Mouse (Mus musculus) stomach, postnatal 0 days (tissue): ENCODE results near the gene Yy1. TPM values are rescaled to one million over a fixed set of nuclear protein-coding genes. Genes with fewer than 3 reads are reported as not detected.
"Not testable (repeated sequence)": the region's sequence is repeated elsewhere in the genome, so short reads cannot be mapped to it uniquely, and the experiment has no call there.

Experiments
- ATAC-seq: fragments of 200-750 bp; cut with Nextera tagmentation; 2 replicates; pipeline ENCODE4 v1.8.0; 2017; ENCODE audit not compliant: low FRiP score, low TSS enrichment
- DNase-seq: peaks from one replicate; pipeline ENCODE4 v3.0.0-alpha.2; 2016; ENCODE audit warnings: low spot score
- H3K27ac ChIP-seq: fragments of 300-500 bp; sonication (generic); replicated peaks from 2 replicates; pipeline ENCODE4 v1.5.1; 2014; ENCODE audit warnings: mild to moderate bottlenecking, control low read depth
- H3K27me3 ChIP-seq: fragments of 300-500 bp; sonication (generic); 2 replicates; pipeline ENCODE4 v1.6.1; 2014; ENCODE audit warnings: low read length; ENCODE audit not compliant: control insufficient read depth, insufficient read depth
- H3K36me3 ChIP-seq: fragments of 300-500 bp; sonication (generic); 2 replicates; pipeline ENCODE4 v1.6.1; 2014; ENCODE audit warnings: low read length, mixed read lengths; ENCODE audit not compliant: control insufficient read depth, insufficient read depth
- H3K4me1 ChIP-seq: fragments of 300-500 bp; sonication (generic); replicated peaks from 2 replicates; pipeline ENCODE4 v1.6.1; 2014; ENCODE audit warnings: antibody characterized with exemption; ENCODE audit not compliant: control insufficient read depth, insufficient read depth
- H3K4me2 ChIP-seq: fragments of 300-500 bp; sonication (generic); replicated peaks from 2 replicates; pipeline ENCODE4 v1.6.1; 2014; ENCODE audit warnings: low read depth, mild to moderate bottlenecking, control low read depth, moderate library complexity
- H3K4me3 ChIP-seq: fragments of 300-500 bp; sonication (generic); 2 replicates; pipeline ENCODE4 v1.5.1; 2014; ENCODE audit warnings: low read depth, low read length, control low read depth
- H3K9ac ChIP-seq: fragments of 300-500 bp; sonication (generic); 2 replicates; pipeline ENCODE4 v1.6.1; 2014; ENCODE audit warnings: mild to moderate bottlenecking, low read length, control low read depth, mixed read lengths
- H3K9me3 ChIP-seq: fragments of 300-500 bp; sonication (generic); 2 replicates; pipeline ENCODE4 v1.6.1; 2016; ENCODE audit warnings: low read length; ENCODE audit not compliant: control insufficient read depth
- CTCF ChIP-seq: IDR thresholded peaks from 2 replicates; pipeline ENCODE4 v1.5.1; 2016; ENCODE audit warnings: antibody characterized with exemption, low read depth, mild to moderate bottlenecking, moderate library complexity
- EP300 ChIP-seq: optimal IDR thresholded peaks from 2 replicates; pipeline ENCODE3; 2016; ENCODE audit warnings: antibody characterized with exemption
- WGBS: fragments of 180-500 bp; shearing (Covaris S2); extraction: QIAGEN DNeasy Blood & Tissue Kit; methylation state at CpG from one replicate; pipeline ENCODE4 v1.1.7; 2014; 5-methylcytosine and 5-hydroxymethylcytosine counted together
- polyA plus RNA-seq: library from polyadenylated mRNA; unstranded; fragments of >200 nt; fragmentation: Nextera tagmentation; extraction: Ambion mirVana; gene quantifications from 2 replicates; pipeline ENCODE4 v1.2.1, GENCODE M21; 2015

Yy1 gene
- polyA plus RNA-seq, 1 experiment from 2014 or later: 9.6 TPM

- peak within 1 kb of the TSS; percentile 65 for H3K4me3 ChIP-seq
- peaks cover 6% of the 10 kb centered on the region for H3K4me1 ChIP-seq
- peak; percentile 98 for ATAC-seq
- TF ChIP-seq EP300: no peak
- TF ChIP-seq CTCF: peak; percentile 3; the same call in 1 of the 2 replicates
- peak within 1 kb of the TSS; percentile 89 for H3K27ac ChIP-seq
- H3K27me3 ChIP-seq: no peaks in the 10 kb centered on the region
- H3K9me3 ChIP-seq: no peaks in the 10 kb centered on the region
- WGBS: under 1% methylated on average over 53 of the region's 53 CpGs
- peak; percentile 98 for DNase-seq
- peak within 1 kb of the TSS; percentile 98 for H3K4me2 ChIP-seq
- H3K9ac ChIP-seq: peak within 1 kb of the TSS; percentile 74
- no peaks in the 10 kb centered on the region; the same call in 1 of the 2 replicates for H3K36me3 ChIP-seq
Observed at GRCm38 (mm10) chr12:108835840-108836409, 43.2 kb downstream of the Yy1 start, which contains the start of the genes Slc25a29 and Slc25a47. Gene Slc25a29, minus strand, starts transcription at chr12:108835883. Gene Slc25a47, plus strand, starts transcription at chr12:108836046.

- no peak for DNase-seq
- 20% methylated on average over 7 of the region's 7 CpGs for WGBS
Observed at GRCm38 (mm10) chr12:108836722-108837121, 43.9 kb downstream of the Yy1 start.

GRCm38 (mm10) chr12:108841181-108841580 is 48.4 kb downstream of the Yy1 start:
- H3K27ac ChIP-seq: peak overlapping the region; percentile 31
- H3K4me1 ChIP-seq: peaks cover 6% of the 10 kb centered on the region
- H3K9ac ChIP-seq: no peak overlapping the region
- no peak for TF ChIP-seq EP300
- no peak for TF ChIP-seq CTCF
- H3K4me2 ChIP-seq: no peak overlapping the region
- no peak overlapping the region for H3K4me3 ChIP-seq
- H3K9me3 ChIP-seq: no peaks in the 10 kb centered on the region
- peak; percentile 50 for DNase-seq
- no peaks in the 10 kb centered on the region for H3K27me3 ChIP-seq
- 70% methylated on average over 6 of the region's 6 CpGs for WGBS
- H3K36me3 ChIP-seq: peaks cover 11% of the 10 kb centered on the region
- ATAC-seq: peak; percentile 45; the same call in 1 of the 2 replicates

More at GRCm38 (mm10) chr12:108836722-108837121, 43.9 kb downstream of the Yy1 start:
- Histone ChIP-seq H3K4me3 (peak overlapping the region; percentile 65), H3K9me3 (no peaks in the 10 kb centered on the region), H3K36me3 (peaks cover 3% of the 10 kb centered on the region), H3K4me2 (peak overlapping the region; percentile 98), H3K27me3 (no peaks in the 10 kb centered on the region), H3K9ac (peak overlapping the region; percentile 69), H3K4me1 (peaks cover 6% of the 10 kb centered on the region), H3K27ac (peak overlapping the region; percentile 89)
- no peak for ATAC-seq
- TF ChIP-seq EP300 (no peak), CTCF (no peak)

GRCm38 (mm10) chr12:108842663-108843062 is 49.9 kb downstream of the Yy1 start:
- DNase-seq (no peak), ATAC-seq (no peak)
- no peak overlapping the region for H3K4me2 ChIP-seq
- H3K9ac ChIP-seq: no peak overlapping the region
- H3K27me3 ChIP-seq: no peaks in the 10 kb centered on the region
- H3K4me1 ChIP-seq: peaks cover 4% of the 10 kb centered on the region; the same call in 1 of the 2 replicates
- WGBS: 81% methylated on average over 7 of the region's 7 CpGs
- no peak overlapping the region for H3K27ac ChIP-seq
- no peaks in the 10 kb centered on the region for H3K9me3 ChIP-seq
- TF ChIP-seq EP300 (no peak), CTCF (no peak)
- peaks cover 11% of the 10 kb centered on the region for H3K36me3 ChIP-seq
- H3K4me3 ChIP-seq: no peak overlapping the region

- peak; percentile 63 for TF ChIP-seq CTCF
- H3K27me3 ChIP-seq, H3K4me3 ChIP-seq, H3K9ac ChIP-seq, DNase-seq, H3K4me2 ChIP-seq, H3K4me1 ChIP-seq, H3K27ac ChIP-seq, H3K36me3 ChIP-seq, H3K9me3 ChIP-seq, ATAC-seq: not testable (repeated sequence)
- 87% methylated on average over 3 of the region's 3 CpGs for WGBS
Observed at GRCm38 (mm10) chr12:108848033-108848432, 55.3 kb downstream of the Yy1 start.

- no peak overlapping the region for H3K27ac ChIP-seq
- DNase-seq (no peak), ATAC-seq (no peak)
- H3K4me1 ChIP-seq: no peaks in the 10 kb centered on the region
- H3K4me2 ChIP-seq: no peak overlapping the region
- peaks cover 8% of the 10 kb centered on the region; the same call in 1 of the 2 replicates for H3K36me3 ChIP-seq
- H3K9me3 ChIP-seq: no peaks in the 10 kb centered on the region
- TF ChIP-seq CTCF (no peak), EP300 (no peak)
- WGBS: 68% methylated on average over 4 of the region's 4 CpGs
- H3K4me3 ChIP-seq: no peak overlapping the region
- no peaks in the 10 kb centered on the region for H3K27me3 ChIP-seq
- H3K9ac ChIP-seq: no peak overlapping the region
Observed at GRCm38 (mm10) chr12:108849488-108850022, 56.8 kb downstream of the Yy1 start.
